ENCODE assay signal across 9 mouse cellular contexts in genomic region chr12:87470263-87471136, GRCm38 (mm10). TPM values are rescaled to one million over a fixed set of nuclear protein-coding genes. Genes with fewer than 3 reads are reported as not detected.
DNase-seq lines count a peak whose midpoint lies in the region; ATAC-seq and TF ChIP-seq lines count a peak whose summit lies in the region.
"Had no signal": no experiment of that assay in that cellular context is flagged by ENCODE, and none has a peak within 500 bp of the region (broad histone marks: within the 10 kb centered on the region; RNA-seq: fewer than 3 reads in every experiment).

No protein-coding gene starts in this region.

- H3K79me3 ChIP-seq in C2C12 (ENCODE audit: low read depth), result peaks cover 40% of the 10 kb centered on the region

- H3K9me3 ChIP-seq in embryonic facial prominence, embryonic 15.5 days (replicated peaks), result no peaks in the 10 kb centered on the region
- no peaks in the 10 kb centered on the region for H3K9me3 ChIP-seq in liver, embryonic 11.5 days (ENCODE audit: control insufficient read depth, low read length)
- H3K9me3 ChIP-seq in stomach, postnatal 0 days (ENCODE audit: control insufficient read depth, low read length), result no peaks in the 10 kb centered on the region

- peak overlapping the region; percentile 56 for H3K4me2 ChIP-seq in embryonic facial prominence, embryonic 15.5 days (replicated peaks)
- H3K4me2 ChIP-seq in liver, embryonic 11.5 days, result peak overlapping the region; percentile 77
- H3K4me2 ChIP-seq in stomach, postnatal 0 days (replicated peaks; ENCODE audit: low read depth), result peak overlapping the region; percentile 62

- H3K9ac ChIP-seq in embryonic facial prominence, embryonic 15.5 days, result no peak overlapping the region
- H3K9ac ChIP-seq in liver, embryonic 11.5 days (ENCODE audit: low read depth, low read length), result peak overlapping the region; percentile 97
- no peak overlapping the region for H3K9ac ChIP-seq in stomach, postnatal 0 days (ENCODE audit: low read length)

- peaks cover 64% of the 10 kb centered on the region for H3K79me2 ChIP-seq in C2C12 (ENCODE audit: control insufficient read depth, insufficient read depth)

- H3K27ac ChIP-seq in embryonic facial prominence, embryonic 15.5 days (replicated peaks), result no peak overlapping the region; the same call in 1 of the 2 replicates
- no peak overlapping the region for H3K27ac ChIP-seq in liver, embryonic 11.5 days (ENCODE audit: low read depth, low read length)
- 0 out of 2 replicates have a peak overlapping the region, but pooled peaks have one; percentile 14 for H3K27ac ChIP-seq in stomach, postnatal 0 days (replicated peaks)

- 43% methylated on average over 7 of the region's 7 CpGs for WGBS in embryonic facial prominence, embryonic 15.5 days
- WGBS in liver, embryonic 11.5 days, result 45% methylated on average over 7 of the region's 7 CpGs
- WGBS in stomach, postnatal 0 days, result 54% methylated on average over 7 of the region's 7 CpGs

- H3K36me3 ChIP-seq in C2C12 (ENCODE audit: control insufficient read depth, insufficient read depth), result peaks cover 41% of the 10 kb centered on the region
- peaks cover 20% of the 10 kb centered on the region; the same call in 1 of the 2 replicates for H3K36me3 ChIP-seq in embryonic facial prominence, embryonic 15.5 days
- H3K36me3 ChIP-seq in liver, embryonic 11.5 days (ENCODE audit: control insufficient read depth, insufficient read depth, low read length), result peaks cover 9% of the 10 kb centered on the region
- H3K36me3 ChIP-seq in stomach, postnatal 0 days (ENCODE audit: control insufficient read depth, insufficient read depth, low read length), result peaks cover 6% of the 10 kb centered on the region; the same call in 1 of the 2 replicates

- peak overlapping the region; percentile 92 for H3K4me3 ChIP-seq in C2C12 (ENCODE audit: insufficient read depth, poor library complexity, severe bottlenecking)
- peak overlapping the region; percentile 84 for H3K4me3 ChIP-seq in embryonic facial prominence, embryonic 15.5 days (replicated peaks)
- peak overlapping the region; percentile 89 for H3K4me3 ChIP-seq in liver, embryonic 11.5 days (ENCODE audit: low read depth, low read length)
- peak overlapping the region; percentile 92; the same call in 1 of the 2 replicates for H3K4me3 ChIP-seq in stomach, postnatal 0 days (ENCODE audit: low read depth, low read length)

- H3K4me1 ChIP-seq in embryonic facial prominence, embryonic 15.5 days, result peaks cover 12% of the 10 kb centered on the region
- H3K4me1 ChIP-seq in liver, embryonic 11.5 days (replicated peaks; ENCODE audit: control insufficient read depth, insufficient read depth, low read length), result peaks cover 9% of the 10 kb centered on the region
- H3K4me1 ChIP-seq in stomach, postnatal 0 days (replicated peaks; ENCODE audit: control insufficient read depth, insufficient read depth), result peaks cover 7% of the 10 kb centered on the region

- peak; percentile 21 for DNase-seq in embryo, embryonic 10 days (ENCODE audit: low spot score)
- DNase-seq in embryo, embryonic 11 days, result no peak
- no peak for DNase-seq in liver, embryonic 11.5 days (ENCODE audit: low spot score)
- DNase-seq in stomach, postnatal 0 days (ENCODE audit: low spot score), result peak; percentile 21
- no peak for DNase-seq in frontal cortex, postnatal 14 days (ENCODE audit: low spot score in 2 of 2)
- DNase-seq in cerebellum, postnatal 14 days, result no peak

- no peak for TF ChIP-seq CTCF in C2C12 (IDR thresholded peaks at IDR 0.05; ENCODE audit: control insufficient read depth, insufficient read depth, insufficient read length)
- TF ChIP-seq CTCF in stomach, postnatal 0 days (IDR thresholded peaks at IDR 0.05; ENCODE audit: low read depth), result no peak

- TF ChIP-seq EP300 in stomach, postnatal 0 days (optimal IDR thresholded peaks at IDR 0.05), result no peak

- H3K27me3 ChIP-seq in C2C12 (ENCODE audit: control insufficient read depth, insufficient read depth, insufficient read length), result no peaks in the 10 kb centered on the region
- H3K27me3 ChIP-seq in embryonic facial prominence, embryonic 15.5 days, result no peaks in the 10 kb centered on the region
- no peaks in the 10 kb centered on the region; the same call in 1 of the 2 replicates for H3K27me3 ChIP-seq in liver, embryonic 11.5 days (replicated peaks; ENCODE audit: control insufficient read depth, insufficient read depth, low read length)
- no peaks in the 10 kb centered on the region for H3K27me3 ChIP-seq in stomach, postnatal 0 days (ENCODE audit: control insufficient read depth, insufficient read depth, low read length)
- H3K27me3 ChIP-seq: Patski had no signal

- ATAC-seq in embryonic facial prominence, embryonic 15.5 days (ENCODE audit: insufficient number of reproducible peaks, low FRiP score, low TSS enrichment, low read depth), result no peak
- no peak for ATAC-seq in liver, embryonic 11.5 days (replicated peaks; ENCODE audit: low FRiP score)
- no peak for ATAC-seq in stomach, postnatal 0 days (ENCODE audit: low FRiP score, low TSS enrichment)
- ATAC-seq: Patski had no signal

- H3ac ChIP-seq in C2C12 (ENCODE audit: control insufficient read depth, insufficient read length, low read depth), result peak overlapping the region; percentile 27

TF ChIP-seq in C2C12, 6 proteins besides CTCF, POLR2A, EP300 and RAD21:
- TF ChIP-seq USF1 (IDR thresholded peaks at IDR 0.05; ENCODE audit: low read depth) (no peak), CEBPB (IDR thresholded peaks at IDR 0.05; ENCODE audit: low read depth) (no peak), MYOG (IDR thresholded peaks at IDR 0.05; ENCODE audit: control insufficient read depth, extremely low read depth, insufficient read length) (no peak), MAX (IDR thresholded peaks at IDR 0.05) (no peak), MYOD1 (IDR thresholded peaks at IDR 0.05; ENCODE audit: control insufficient read depth, insufficient read length, low read depth) (no peak), FOSL1 (IDR thresholded peaks at IDR 0.05; ENCODE audit: insufficient read depth, low read length, poor library complexity, severe bottlenecking) (no peak)

RNA-seq across cellular contexts. Expression of gene Snw1, which starts 1.6 kb away (rescaled TPM):
- 41.7 TPM for polyA plus RNA-seq in C2C12 (2012; fragmentation: generic; extraction: Trizol)
- 113 and 121 TPM in 2 replicates for polyA plus RNA-seq in embryonic facial prominence, embryonic 15.5 days (2015; fragmentation: Nextera tagmentation; extraction: Ambion mirVana)
- 121 and 130 TPM in 2 replicates for polyA plus RNA-seq in liver, embryonic 11.5 days (2014; fragmentation: Nextera tagmentation; extraction: Ambion mirVana)
- 71.5 and 75.5 TPM in 2 replicates for polyA plus RNA-seq in stomach, postnatal 0 days (2015; fragmentation: Nextera tagmentation; extraction: Ambion mirVana)

RNA-seq across cellular contexts. Expression of gene Gm5788, which starts 24.0 kb away (rescaled TPM):
- not detected for polyA plus RNA-seq in C2C12 (2012; fragmentation: generic; extraction: Trizol)
- not detected in 2 replicates for polyA plus RNA-seq in embryonic facial prominence, embryonic 15.5 days (2015; fragmentation: Nextera tagmentation; extraction: Ambion mirVana)
- polyA plus RNA-seq in liver, embryonic 11.5 days (2014; fragmentation: Nextera tagmentation; extraction: Ambion mirVana), result not detected in 2 replicates
- polyA plus RNA-seq in stomach, postnatal 0 days (2015; fragmentation: Nextera tagmentation; extraction: Ambion mirVana), result not detected in 2 replicates
- polyA plus RNA-seq: Patski had no signal

RNA-seq across cellular contexts. Expression of gene Alkbh1, which starts 26.7 kb away (rescaled TPM):
- 12.7 TPM for polyA plus RNA-seq in C2C12 (2012; fragmentation: generic; extraction: Trizol)
- 60.7 and 61.0 TPM in 2 replicates for polyA plus RNA-seq in embryonic facial prominence, embryonic 15.5 days (2015; fragmentation: Nextera tagmentation; extraction: Ambion mirVana)
- polyA plus RNA-seq in liver, embryonic 11.5 days (2014; fragmentation: Nextera tagmentation; extraction: Ambion mirVana), result 56.5 and 64.9 TPM in 2 replicates
- polyA plus RNA-seq in stomach, postnatal 0 days (2015; fragmentation: Nextera tagmentation; extraction: Ambion mirVana), result 21.7 and 21.8 TPM in 2 replicates

RNA-seq across cellular contexts. Expression of gene Slirp, which starts 26.8 kb away (rescaled TPM):
- polyA plus RNA-seq in C2C12 (2012; fragmentation: generic; extraction: Trizol), result 84.9 TPM
- polyA plus RNA-seq in embryonic facial prominence, embryonic 15.5 days (2015; fragmentation: Nextera tagmentation; extraction: Ambion mirVana), result 276 and 281 TPM in 2 replicates
- polyA plus RNA-seq in liver, embryonic 11.5 days (2014; fragmentation: Nextera tagmentation; extraction: Ambion mirVana), result 314 and 321 TPM in 2 replicates
- polyA plus RNA-seq in stomach, postnatal 0 days (2015; fragmentation: Nextera tagmentation; extraction: Ambion mirVana), result 226 and 238 TPM in 2 replicates

RNA-seq across cellular contexts. Expression of gene Gm8300, which starts 43.6 kb away (rescaled TPM):
- 0.05 TPM for polyA plus RNA-seq in C2C12 (2012; fragmentation: generic; extraction: Trizol)
- not detected in 2 replicates for polyA plus RNA-seq in embryonic facial prominence, embryonic 15.5 days (2015; fragmentation: Nextera tagmentation; extraction: Ambion mirVana)
- polyA plus RNA-seq in liver, embryonic 11.5 days (2014; fragmentation: Nextera tagmentation; extraction: Ambion mirVana), result not detected in 2 replicates
- polyA plus RNA-seq in stomach, postnatal 0 days (2015; fragmentation: Nextera tagmentation; extraction: Ambion mirVana), result not detected in 2 replicates

Comparison
In these comparisons a context has a peak if more than half of its experiments do, and no peak if none do; other contexts are left out.
1. DNase-seq: peak in embryo, embryonic 10 days (single experiment) and stomach, postnatal 0 days (single experiment); none in embryo, embryonic 11 days (single experiment), liver, embryonic 11.5 days (single experiment), frontal cortex, postnatal 14 days (0 of 2) and cerebellum, postnatal 14 days (0 of 2).
2. Peak in every context shown above with its lines, with median percentiles within 50 percentile points of each other: H3K4me3 ChIP-seq and H3K4me2 ChIP-seq.